Mouse (Mus musculus) heart, embryonic 14.5 days (tissue): ENCODE results near the gene Nckap5. TPM values are rescaled to one million over a fixed set of nuclear protein-coding genes. Genes with fewer than 3 reads are reported as not detected.

Source experiments
- ATAC-seq: fragments of 200-750 bp; cut with Nextera tagmentation; 2 replicates; pipeline ENCODE4 v1.8.0; 2017; ENCODE audit warnings: low read depth, moderate TSS enrichment; ENCODE audit not compliant: insufficient number of reproducible peaks, insufficient read depth, low FRiP score
- H3K27ac ChIP-seq, 2 experiments: fragments of 200-500 bp in 1 of 2; fragments of 300-500 bp in 1 of 2; sonication (generic) in 1 of 2; replicated peaks in 1 of 2; 2 replicates each; pipeline ENCODE4 v1.5.1; 2012 to 2014; ENCODE audit warnings: low read depth in 2 of 2, low read length in 2 of 2, control low read depth in 1 of 2, mild to moderate bottlenecking in 1 of 2, mixed read lengths in 1 of 2; ENCODE audit not compliant: control insufficient read depth in 1 of 2, insufficient read depth in 1 of 2
- H3K27me3 ChIP-seq: fragments of 300-500 bp; sonication (generic); 2 replicates; pipeline ENCODE4 v1.6.1; 2014; ENCODE audit warnings: mild to moderate bottlenecking, low read length, control low read depth; ENCODE audit not compliant: control insufficient read depth, insufficient read depth
- H3K36me3 ChIP-seq: fragments of 300-500 bp; sonication (generic); 2 replicates; pipeline ENCODE4 v1.6.1; 2014; ENCODE audit warnings: mild to moderate bottlenecking, control low read depth, low read length, mixed read lengths; ENCODE audit not compliant: control insufficient read depth, insufficient read depth
- H3K4me1 ChIP-seq, 2 experiments: fragments of 200-500 bp in 1 of 2; fragments of 300-500 bp in 1 of 2; sonication (generic) in 1 of 2; 2 replicates each; pipeline ENCODE4 v1.6.1; 2012 to 2014; ENCODE audit warnings: low read length in 2 of 2, control low read depth in 1 of 2, mixed read lengths in 1 of 2; ENCODE audit not compliant: control insufficient read depth in 2 of 2, insufficient read depth in 2 of 2
- H3K4me2 ChIP-seq: fragments of 300-500 bp; sonication (generic); 2 replicates; pipeline ENCODE4 v1.6.1; 2014; ENCODE audit warnings: mild to moderate bottlenecking, low read length
- H3K4me3 ChIP-seq, 2 experiments: fragments of 200-500 bp in 1 of 2; fragments of 300-500 bp in 1 of 2; sonication (generic) in 1 of 2; 2 replicates each; pipeline ENCODE4 v1.5.1; 2012 to 2014; ENCODE audit warnings: low read length in 2 of 2, mild to moderate bottlenecking in 2 of 2, control low read depth in 1 of 2, low read depth in 1 of 2, moderate library complexity in 1 of 2; ENCODE audit not compliant: control insufficient read depth in 1 of 2, insufficient read depth in 1 of 2
- H3K9ac ChIP-seq: fragments of 300-500 bp; sonication (generic); 2 replicates; pipeline ENCODE4 v1.6.1; 2014; ENCODE audit warnings: mild to moderate bottlenecking, low read length
- H3K9me3 ChIP-seq: fragments of 300-500 bp; sonication (generic); 2 replicates; pipeline ENCODE4 v1.6.1; 2016; ENCODE audit warnings: low read length, control low read depth; ENCODE audit not compliant: control insufficient read depth
- WGBS: fragments of 180-500 bp; shearing (Covaris S2); extraction: QIAGEN DNeasy Blood & Tissue Kit; methylation state at CpG from one replicate; pipeline ENCODE4 v1.1.7; 2014; 5-methylcytosine and 5-hydroxymethylcytosine counted together
- polyA plus RNA-seq: library from polyadenylated mRNA; unstranded; fragments of >200 nt; fragmentation: Nextera tagmentation; extraction: Ambion mirVana; gene quantifications from 2 replicates; pipeline ENCODE4 v1.2.1, GENCODE M21; 2014

The Nckap5 gene
- polyA plus RNA-seq, 1 experiment from 2014 or later, result 9.4 TPM

DNA sequence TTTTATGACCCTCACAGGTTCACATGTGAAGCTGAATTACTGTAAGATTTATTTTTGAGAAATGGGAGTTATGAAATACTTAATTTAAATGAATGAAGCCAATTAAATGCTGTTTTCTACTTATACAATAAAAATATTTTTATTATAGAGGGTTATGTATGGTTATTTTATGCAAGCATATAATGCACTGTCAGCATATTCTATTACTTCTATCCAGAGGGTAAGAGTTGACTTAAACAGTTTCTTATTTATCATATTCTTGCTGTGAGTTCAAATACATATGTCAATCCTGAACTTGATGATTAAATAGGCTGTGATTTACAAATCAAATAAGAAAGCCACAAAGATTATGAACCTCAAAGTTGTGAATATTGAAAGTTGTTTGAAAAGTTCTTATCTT lies 633.7 kb downstream of the Nckap5 start:
- no peak overlapping the region for H3K4me2 ChIP-seq
- H3K9me3 ChIP-seq, result no peaks in the 10 kb centered on the region
- H3K27me3 ChIP-seq, result no peaks in the 10 kb centered on the region
- H3K27ac ChIP-seq, result no peak overlapping the region
- H3K4me1 ChIP-seq, result no peaks in the 10 kb centered on the region
- ATAC-seq, result no peak
- no peaks in the 10 kb centered on the region for H3K36me3 ChIP-seq
- no peak overlapping the region for H3K9ac ChIP-seq
- H3K4me3 ChIP-seq, result no peak overlapping the region

DNA sequence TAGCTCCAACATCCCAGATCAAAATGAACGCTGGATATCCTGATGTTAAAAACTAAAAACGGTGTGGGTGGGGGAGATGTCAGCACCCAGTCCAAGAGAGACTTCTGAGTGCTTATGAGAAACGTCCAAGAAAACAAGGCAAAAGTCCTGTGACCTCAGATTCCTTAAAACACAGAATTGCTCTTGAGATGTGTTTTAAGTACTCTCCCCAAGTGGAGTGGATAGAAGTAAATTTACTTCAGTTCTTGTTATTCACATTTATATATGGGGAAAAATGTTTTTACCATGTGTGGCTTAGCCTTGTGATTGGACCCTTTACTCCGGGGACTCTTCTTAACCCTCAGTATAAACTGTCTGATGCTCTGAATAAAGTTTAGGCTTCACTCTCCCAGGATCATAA lies 640.2 kb downstream of the Nckap5 start:
- no peak overlapping the region for H3K4me2 ChIP-seq
- H3K27ac ChIP-seq, result no peak overlapping the region
- no peak overlapping the region for H3K9ac ChIP-seq
- no peaks in the 10 kb centered on the region for H3K27me3 ChIP-seq
- no peaks in the 10 kb centered on the region for H3K4me1 ChIP-seq
- H3K4me3 ChIP-seq, result no peak overlapping the region
- H3K36me3 ChIP-seq, result no peaks in the 10 kb centered on the region
- no peak for ATAC-seq
- H3K9me3 ChIP-seq, result no peaks in the 10 kb centered on the region
- 66% methylated on average over 4 of the region's 4 CpGs for WGBS

DNA sequence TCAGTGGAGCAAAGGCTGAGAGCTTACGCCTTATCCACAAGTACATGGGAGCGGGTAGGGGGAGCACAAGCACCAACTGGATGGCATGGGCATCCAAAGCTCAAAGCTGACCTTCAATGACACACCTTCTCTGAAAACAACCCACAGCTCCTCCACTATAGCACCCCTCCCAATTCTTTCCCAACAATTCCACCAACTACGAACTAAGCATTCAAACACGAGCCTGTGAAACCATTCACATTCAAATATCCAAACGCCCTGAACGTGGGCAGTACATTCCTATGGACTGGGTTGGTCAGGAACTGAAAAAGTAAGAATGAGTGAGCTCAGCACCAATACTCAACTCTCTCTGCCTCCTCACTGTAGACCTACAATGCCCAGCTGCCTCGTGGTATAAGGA lies 646.8 kb downstream of the Nckap5 start:
- no peak overlapping the region for H3K27ac ChIP-seq
- 85% methylated on average over 7 of the region's 7 CpGs for WGBS
- no peaks in the 10 kb centered on the region for H3K9me3 ChIP-seq
- no peaks in the 10 kb centered on the region for H3K4me1 ChIP-seq
- no peak for ATAC-seq
- H3K36me3 ChIP-seq, result no peaks in the 10 kb centered on the region
- H3K27me3 ChIP-seq, result no peaks in the 10 kb centered on the region
- no peak overlapping the region for H3K4me2 ChIP-seq
- H3K4me3 ChIP-seq, result no peak overlapping the region
- no peak overlapping the region for H3K9ac ChIP-seq

DNA sequence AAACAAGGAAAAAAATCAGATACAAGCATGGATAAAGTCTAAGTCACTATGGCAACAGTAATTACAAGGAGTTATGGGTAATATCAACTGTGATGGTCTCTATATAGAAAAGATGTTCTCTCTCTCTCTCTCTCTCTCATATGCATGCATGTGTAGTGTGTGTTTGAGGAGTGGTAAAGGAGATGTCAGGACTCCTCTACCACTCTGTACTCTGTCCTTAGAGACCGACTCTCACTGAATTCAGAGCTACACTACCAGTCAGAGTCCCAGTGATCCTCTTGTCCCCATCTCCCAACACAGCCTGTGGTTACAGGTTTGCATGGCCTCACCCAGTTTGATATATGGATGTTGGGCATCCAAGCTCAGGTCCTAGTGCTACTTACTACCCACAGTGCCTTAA lies 662.0 kb downstream of the Nckap5 start:
- no peaks in the 10 kb centered on the region for H3K36me3 ChIP-seq
- no peak overlapping the region for H3K9ac ChIP-seq
- no peaks in the 10 kb centered on the region for H3K27me3 ChIP-seq
- ATAC-seq, result no peak
- no peaks in the 10 kb centered on the region for H3K9me3 ChIP-seq
- no peaks in the 10 kb centered on the region for H3K4me1 ChIP-seq
- no peak overlapping the region for H3K4me2 ChIP-seq
- WGBS, result 69% methylated on average over 1 of the region's 1 CpGs
- no peak overlapping the region for H3K27ac ChIP-seq
- no peak overlapping the region for H3K4me3 ChIP-seq

DNA sequence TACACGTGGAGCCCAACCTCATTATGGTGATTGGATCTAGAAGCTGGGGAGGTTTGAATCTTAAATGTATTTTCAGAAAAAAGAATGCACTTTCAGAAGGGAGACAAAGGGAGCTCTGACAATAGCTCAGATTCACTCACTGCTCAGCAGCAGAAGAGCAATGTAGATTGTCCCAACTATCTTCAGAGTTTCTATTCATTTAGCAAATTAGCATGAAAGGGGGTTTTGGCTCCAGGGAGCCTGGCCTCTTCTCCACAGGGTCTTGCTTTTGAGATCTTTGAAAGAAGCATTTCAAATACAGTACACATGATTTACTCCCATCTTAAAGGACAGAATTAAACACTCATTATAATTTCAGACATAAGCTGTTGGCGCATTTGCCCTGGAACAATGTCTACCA lies 662.5 kb downstream of the Nckap5 start:
- Histone ChIP-seq H3K4me3 (no peak overlapping the region), H3K9ac (no peak overlapping the region), H3K4me2 (no peak overlapping the region), H3K27me3 (no peaks in the 10 kb centered on the region), H3K27ac (no peak overlapping the region), H3K4me1 (no peaks in the 10 kb centered on the region), H3K9me3 (no peaks in the 10 kb centered on the region), H3K36me3 (no peaks in the 10 kb centered on the region)
- 64% methylated on average over 2 of the region's 2 CpGs for WGBS
- no peak for ATAC-seq

DNA sequence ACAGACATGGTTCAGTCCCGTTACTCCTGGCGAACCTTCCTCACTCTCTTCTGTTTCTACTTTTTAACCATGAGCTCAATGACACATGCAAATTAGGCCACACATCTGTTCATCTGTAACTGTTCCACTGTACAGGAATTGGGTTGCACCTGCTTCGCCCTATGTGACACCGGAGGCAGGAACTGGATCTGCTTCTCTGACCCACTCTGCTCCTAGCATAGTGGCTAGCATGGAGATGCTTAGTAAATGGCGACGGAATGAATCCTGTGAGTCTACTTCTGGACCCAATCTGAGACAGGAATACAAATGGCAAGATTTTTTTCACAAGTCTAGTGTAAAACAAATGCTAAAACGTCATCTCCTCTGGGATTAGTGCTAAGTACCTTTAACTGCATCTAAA lies 663.1 kb downstream of the Nckap5 start:
- no peaks in the 10 kb centered on the region for H3K36me3 ChIP-seq
- H3K9me3 ChIP-seq, result no peaks in the 10 kb centered on the region
- H3K4me3 ChIP-seq, result no peak overlapping the region
- no peak overlapping the region for H3K4me2 ChIP-seq
- H3K4me1 ChIP-seq, result no peaks in the 10 kb centered on the region
- ATAC-seq, result no peak
- H3K27me3 ChIP-seq, result no peaks in the 10 kb centered on the region
- WGBS, result 76% methylated on average over 7 of the region's 7 CpGs
- no peak overlapping the region for H3K9ac ChIP-seq
- no peak overlapping the region for H3K27ac ChIP-seq

DNA sequence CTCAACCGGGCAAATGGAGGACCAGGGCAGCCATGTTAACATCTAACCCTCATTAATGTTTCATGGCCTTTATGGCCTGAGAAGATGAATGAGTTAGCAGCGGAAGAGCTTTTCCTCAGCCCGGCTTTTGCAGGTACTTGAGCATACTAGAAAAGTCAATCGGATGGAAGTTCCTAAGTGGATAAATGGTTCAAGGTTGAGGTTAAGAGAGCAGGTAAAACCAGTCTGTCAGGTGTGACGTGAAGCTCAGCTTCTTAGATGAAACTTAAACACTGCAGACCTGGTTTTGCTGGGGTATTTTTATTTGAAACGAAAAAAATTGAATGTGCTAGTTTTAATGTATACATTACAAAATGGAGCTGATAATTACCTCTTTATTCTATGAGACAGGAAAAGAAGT lies 671.3 kb downstream of the Nckap5 start:
- H3K36me3 ChIP-seq, result no peaks in the 10 kb centered on the region
- no peak overlapping the region for H3K9ac ChIP-seq
- H3K9me3 ChIP-seq, result no peaks in the 10 kb centered on the region
- no peak overlapping the region for H3K4me3 ChIP-seq
- ATAC-seq, result no peak
- 89% methylated on average over 6 of the region's 6 CpGs for WGBS
- H3K4me2 ChIP-seq, result no peak overlapping the region
- no peak overlapping the region for H3K27ac ChIP-seq
- no peaks in the 10 kb centered on the region for H3K27me3 ChIP-seq
- no peaks in the 10 kb centered on the region for H3K4me1 ChIP-seq

DNA sequence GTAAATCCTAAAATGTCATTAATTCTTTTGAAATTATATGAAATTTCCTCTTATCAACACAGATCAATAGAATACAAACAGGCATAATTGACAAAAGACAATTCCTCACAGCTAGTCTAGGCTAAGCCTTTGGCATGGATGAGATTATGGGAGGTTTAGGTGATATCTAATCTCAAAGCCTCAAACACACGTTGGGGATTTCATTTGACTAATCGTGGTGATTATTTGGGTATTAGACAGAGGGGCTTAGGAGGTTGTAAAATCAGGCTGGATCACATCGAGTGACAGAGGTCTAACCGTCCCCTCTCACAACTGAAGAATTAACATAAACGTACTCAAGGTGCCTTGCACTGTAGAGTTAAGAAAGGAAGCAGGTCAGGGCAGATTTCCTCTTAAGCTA lies 674.8 kb downstream of the Nckap5 start:
- Histone ChIP-seq H3K36me3 (no peaks in the 10 kb centered on the region), H3K4me3 (no peak overlapping the region), H3K4me2 (no peak overlapping the region), H3K4me1 (peaks cover 3 to 7% of the 10 kb centered on the region in 2 experiments; a peak in 3 of 4 replicates), H3K9ac (no peak overlapping the region), H3K9me3 (no peaks in the 10 kb centered on the region), H3K27ac (no peak overlapping the region), H3K27me3 (no peaks in the 10 kb centered on the region)
- 64% methylated on average over 5 of the region's 5 CpGs for WGBS
- no peak for ATAC-seq
